Mouse (Mus musculus) embryonic facial prominence, embryonic 13.5 days (tissue): ENCODE results near the gene Ubxn7. TPM values are rescaled to one million over a fixed set of nuclear protein-coding genes. Genes with fewer than 3 reads are reported as not detected.

ENCODE experiments used
- ATAC-seq: fragments of 200-750 bp; cut with Nextera tagmentation; 2 replicates; pipeline ENCODE4 v1.8.0; 2017; ENCODE audit warnings: low read depth; ENCODE audit not compliant: insufficient number of reproducible peaks, insufficient read depth, low FRiP score, low TSS enrichment
- H3K27ac ChIP-seq: fragments of 300-500 bp; sonication (generic); 2 replicates; pipeline ENCODE4 v1.5.1; 2015; ENCODE audit warnings: moderate library complexity, mild to moderate bottlenecking, inconsistent platforms
- H3K27me3 ChIP-seq: fragments of 300-500 bp; sonication (generic); 2 replicates; pipeline ENCODE4 v1.6.1; 2015; ENCODE audit warnings: mild to moderate bottlenecking, inconsistent platforms
- H3K36me3 ChIP-seq: fragments of 300-500 bp; sonication (generic); 2 replicates; pipeline ENCODE4 v1.6.1; 2015; ENCODE audit warnings: mild to moderate bottlenecking, inconsistent platforms
- H3K4me1 ChIP-seq: fragments of 300-500 bp; sonication (generic); 2 replicates; pipeline ENCODE4 v1.6.1; 2015; ENCODE audit warnings: inconsistent platforms
- H3K4me2 ChIP-seq: fragments of 300-500 bp; sonication (generic); 2 replicates; pipeline ENCODE4 v1.6.1; 2015; ENCODE audit warnings: moderate library complexity, mild to moderate bottlenecking, inconsistent platforms
- H3K4me3 ChIP-seq: fragments of 300-500 bp; sonication (generic); 2 replicates; pipeline ENCODE4 v1.5.1; 2015; ENCODE audit warnings: mild to moderate bottlenecking, inconsistent platforms
- H3K9ac ChIP-seq: fragments of 300-500 bp; sonication (generic); 2 replicates; pipeline ENCODE4 v1.6.1; 2015; ENCODE audit warnings: mild to moderate bottlenecking, inconsistent platforms
- H3K9me3 ChIP-seq: fragments of 300-500 bp; sonication (generic); 2 replicates; pipeline ENCODE4 v1.6.1; 2016; ENCODE audit warnings: inconsistent platforms
- WGBS: fragments of 180-500 bp; shearing (Covaris S2); methylation state at CpG from one replicate; pipeline ENCODE4 v1.1.7; 2015; ENCODE audit warnings: mixed read lengths; 5-methylcytosine and 5-hydroxymethylcytosine counted together
- polyA plus RNA-seq: library from polyadenylated mRNA; unstranded; fragments of >200 nt; fragmentation: Nextera tagmentation; extraction: Ambion mirVana; gene quantifications from 2 replicates; pipeline ENCODE4 v1.2.1, GENCODE M21; 2015

Gene Ubxn7
- polyA plus RNA-seq, 1 experiment from 2014 or later: 34.5 TPM

GRCm38 (mm10) chr16:32436657-32437056 is 104.6 kb downstream of the Ubxn7 start:
- ATAC-seq: no peak
- Histone ChIP-seq H3K4me1 (peaks cover 11% of the 10 kb centered on the region), H3K9me3 (no peaks in the 10 kb centered on the region), H3K4me2 (no peak overlapping the region), H3K27me3 (no peaks in the 10 kb centered on the region), H3K36me3 (no peaks in the 10 kb centered on the region; the same call in 1 of the 2 replicates), H3K27ac (no peak overlapping the region), H3K4me3 (no peak overlapping the region), H3K9ac (no peak overlapping the region)
- 29% methylated on average over 1 of the region's 1 CpGs for WGBS

DNA sequence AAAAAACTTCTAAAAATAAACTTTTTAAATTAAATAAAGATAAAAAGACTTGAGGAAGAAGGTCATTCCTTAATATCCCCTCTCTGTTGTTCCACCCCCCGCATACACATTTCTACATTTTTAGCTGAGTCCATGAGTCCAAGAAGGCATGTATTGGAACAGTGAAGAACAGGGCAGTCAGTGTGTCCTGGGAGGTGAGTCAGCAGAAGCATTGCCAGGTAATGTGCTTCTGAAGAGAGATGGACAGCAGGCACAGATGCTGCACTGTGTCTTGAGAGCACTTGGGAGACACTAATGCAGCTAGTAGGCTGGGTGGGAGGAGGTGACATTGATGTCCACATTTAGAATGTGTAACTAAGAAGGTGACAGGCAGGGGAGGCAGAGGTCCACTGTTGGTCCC is 105.2 kb downstream of the Ubxn7 start:
- no peaks in the 10 kb centered on the region for H3K27me3 ChIP-seq
- H3K4me2 ChIP-seq: no peak overlapping the region
- no peaks in the 10 kb centered on the region for H3K9me3 ChIP-seq
- H3K9ac ChIP-seq: no peak overlapping the region
- H3K4me3 ChIP-seq: no peak overlapping the region
- 84% methylated on average over 1 of the region's 1 CpGs for WGBS
- ATAC-seq: no peak
- no peak overlapping the region for H3K27ac ChIP-seq
- H3K4me1 ChIP-seq: peaks cover 6% of the 10 kb centered on the region; the same call in 1 of the 2 replicates
- H3K36me3 ChIP-seq: no peaks in the 10 kb centered on the region; the same call in 1 of the 2 replicates

GRCm38 (mm10) chr16:32441432-32441831 is 109.4 kb downstream of the Ubxn7 start:
- H3K27me3 ChIP-seq: no peaks in the 10 kb centered on the region
- ATAC-seq: no peak
- no peaks in the 10 kb centered on the region for H3K9me3 ChIP-seq
- 93% methylated on average over 3 of the region's 3 CpGs for WGBS
- no peaks in the 10 kb centered on the region; the same call in 1 of the 2 replicates for H3K36me3 ChIP-seq
- no peak overlapping the region for H3K9ac ChIP-seq
- no peak overlapping the region for H3K4me3 ChIP-seq
- no peak overlapping the region for H3K27ac ChIP-seq
- H3K4me1 ChIP-seq: peaks cover 4% of the 10 kb centered on the region; the same call in 1 of the 2 replicates
- no peak overlapping the region for H3K4me2 ChIP-seq

Other genes starting within 250 kb of the Ubxn7 start
- gene Pigx, start 232.5 kb upstream of the Ubxn7 start, polyA plus RNA-seq: 127 and 132 TPM in 2 replicates
- gene Cep19, start 232.5 kb upstream of the Ubxn7 start, polyA plus RNA-seq: 25.9 and 32.5 TPM in 2 replicates
- gene Nrros, start 166.7 kb upstream of the Ubxn7 start, polyA plus RNA-seq: 13.0 and 13.4 TPM in 2 replicates
- gene Bex6, start 152.4 kb upstream of the Ubxn7 start, polyA plus RNA-seq: not detected in 2 replicates
- 7.3 and 11.0 TPM in 2 replicates for gene Fbxo45, start 85.1 kb upstream of the Ubxn7 start, polyA plus RNA-seq
- 21.3 and 23.4 TPM in 2 replicates for gene Wdr53, start 85.0 kb upstream of the Ubxn7 start, polyA plus RNA-seq
- 0.18 TPM in 1 of 2 replicates, not detected in the other for gene Smco1, start 60.8 kb upstream of the Ubxn7 start, polyA plus RNA-seq
- gene Rnf168, start 54.8 kb upstream of the Ubxn7 start, polyA plus RNA-seq: 40.3 and 41.6 TPM in 2 replicates
- gene Tm4sf19, start 68.2 kb downstream of the Ubxn7 start, polyA plus RNA-seq: not detected in 2 replicates
- 26.6 and 27.5 TPM in 2 replicates for gene Tctex1d2, start 87.4 kb downstream of the Ubxn7 start, polyA plus RNA-seq
- 34.2 TPM in 2 replicates for gene Pcyt1a, start 98.7 kb downstream of the Ubxn7 start, polyA plus RNA-seq
- 0.25 and 2.6 TPM in 2 replicates for gene Slc51a, start 155.6 kb downstream of the Ubxn7 start, polyA plus RNA-seq
- not detected in 2 replicates for gene Zdhhc19, start 164.0 kb downstream of the Ubxn7 start, polyA plus RNA-seq